Mouse (Mus musculus): Measurements from ENCODE around the gene Tmub2.

DNA sequence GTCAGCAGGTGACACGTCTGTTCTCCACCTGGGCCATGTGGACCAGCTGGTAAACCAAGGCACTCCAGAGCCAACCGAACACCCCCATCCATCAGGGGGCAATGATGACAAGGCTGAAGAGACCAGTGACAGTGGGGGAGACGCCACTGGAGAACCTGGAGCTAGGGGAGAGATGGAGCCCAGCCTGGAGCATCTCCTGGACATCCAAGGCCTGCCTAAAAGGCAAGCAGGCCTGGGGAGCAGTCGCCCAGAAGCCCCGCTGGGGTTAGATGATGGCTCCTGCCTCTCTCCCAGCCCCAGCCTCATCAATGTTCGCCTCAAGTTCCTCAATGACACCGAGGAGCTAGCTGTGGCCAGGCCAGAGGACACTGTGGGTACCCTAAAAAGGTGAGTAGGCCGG is 2.8 kb downstream of the Tmub2 start:
- no peak for TF ChIP-seq SIN3A (IDR thresholded peaks at IDR 0.05; ENCODE audit: low read length)
- no peak for TF ChIP-seq POLR2A (IDR thresholded peaks at IDR 0.05; ENCODE audit: low read depth, low read length)
- TF ChIP-seq ZC3H11A (IDR thresholded peaks at IDR 0.05; ENCODE audit: low read depth, low read length): no peak
- no peak for TF ChIP-seq EP300 (IDR thresholded peaks at IDR 0.05; ENCODE audit: low read length)
- TF ChIP-seq CTCF (conservative IDR thresholded peaks at IDR 0.05 in 1 of 2, IDR thresholded peaks at IDR 0.05 in 1 of 2; ENCODE audit: low read depth in 2 of 2, low read length in 2 of 2): no peak
- TF ChIP-seq E2F4 (IDR thresholded peaks at IDR 0.05; ENCODE audit: insufficient replicate concordance, low read depth, low read length): no peak
- no peak for TF ChIP-seq CHD2 (IDR thresholded peaks at IDR 0.05; ENCODE audit: low read length)
- no peak for TF ChIP-seq TBP (conservative IDR thresholded peaks at IDR 0.05; ENCODE audit: low read depth, low read length)
- TF ChIP-seq TCF12 (IDR thresholded peaks at IDR 0.05; ENCODE audit: low read depth, low read length): no peak
- TF ChIP-seq PAX5 (IDR thresholded peaks at IDR 0.05; ENCODE audit: low read length): no peak
- TF ChIP-seq KAT2A (IDR thresholded peaks at IDR 0.05; ENCODE audit: insufficient replicate concordance, low read length): no peak
- no peak for TF ChIP-seq MAX (IDR thresholded peaks at IDR 0.05; ENCODE audit: low read length)

Measured in CH12.LX (cell line).